Mouse (Mus musculus) testis, adult 2 months (tissue): ENCODE measurements around the gene Pear1. TPM values are rescaled to one million over a fixed set of nuclear protein-coding genes. Genes with fewer than 3 reads are reported as not detected.

Experiments
- H3K27ac ChIP-seq: fragments of 200-500 bp; 2 replicates; pipeline ENCODE4 v1.5.1; 2012; ENCODE audit warnings: low read depth, low read length; ENCODE audit not compliant: control insufficient read depth, insufficient read depth
- H3K27me3 ChIP-seq: fragments of 200-500 bp; 2 replicates; pipeline ENCODE4 v1.6.1; 2012; ENCODE audit warnings: mild to moderate bottlenecking, low read length, moderate library complexity; ENCODE audit not compliant: control insufficient read depth, insufficient read depth
- H3K36me3 ChIP-seq: fragments of 200-500 bp; 2 replicates; pipeline ENCODE4 v1.6.1; 2012; ENCODE audit warnings: mild to moderate bottlenecking, low read length; ENCODE audit not compliant: control insufficient read depth, insufficient read depth
- H3K4me1 ChIP-seq: fragments of 200-500 bp; 2 replicates; pipeline ENCODE4 v1.6.1; 2012; ENCODE audit warnings: low read length; ENCODE audit not compliant: control insufficient read depth, insufficient read depth
- H3K4me3 ChIP-seq: fragments of 200-500 bp; 2 replicates; pipeline ENCODE4 v1.5.1; 2012; ENCODE audit warnings: low read depth, mild to moderate bottlenecking, low read length, moderate library complexity, mixed read lengths; ENCODE audit not compliant: control insufficient read depth
- CTCF ChIP-seq: fragments of 200-500 bp; IDR thresholded peaks from 2 replicates; pipeline ENCODE4 v1.5.1; 2012; ENCODE audit warnings: low read depth, mild to moderate bottlenecking, inconsistent platforms, low read length, moderate library complexity; ENCODE audit not compliant: control insufficient read depth, insufficient read depth, insufficient replicate concordance
- POLR2A ChIP-seq: fragments of 200-500 bp; IDR thresholded peaks from 2 replicates; pipeline ENCODE4 v1.6.1; 2012; ENCODE audit warnings: low read depth, mild to moderate bottlenecking, inconsistent platforms, low read length, moderate library complexity; ENCODE audit not compliant: control insufficient read depth
- polyA plus RNA-seq: library from polyadenylated mRNA; depleted of rRNA; stranded (reverse); fragments of >200 nt; gene quantifications from 2 replicates; pipeline ENCODE4 v1.2.3, GENCODE M21; 2012

The Pear1 gene
- polyA plus RNA-seq, 1 experiment: 4.1 TPM

DNA sequence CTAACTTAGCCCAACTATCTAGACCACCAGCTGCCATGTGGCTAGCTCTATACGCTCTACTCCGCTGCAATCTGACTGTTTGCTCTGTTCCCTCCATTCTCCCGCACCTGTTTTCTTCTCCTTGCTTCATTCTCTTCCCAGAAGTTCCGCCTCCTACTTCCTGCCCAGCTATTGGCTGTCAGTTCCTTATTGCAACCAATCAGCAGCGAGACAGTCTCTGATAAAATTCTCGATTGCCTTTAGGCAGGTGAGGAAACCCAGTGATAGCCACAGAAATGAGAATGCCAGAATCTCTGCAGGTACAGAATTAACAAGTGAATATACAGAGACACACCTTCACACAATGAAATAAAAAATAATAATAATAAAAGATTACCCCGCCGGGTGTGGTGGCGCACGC lies 4.9 kb upstream of the Pear1 start:
- no peak for TF ChIP-seq CTCF
- TF ChIP-seq POLR2A: no peak
- H3K27ac ChIP-seq: no peak overlapping the region
- H3K4me3 ChIP-seq: no peak overlapping the region
- no peaks in the 10 kb centered on the region for H3K36me3 ChIP-seq
- no peaks in the 10 kb centered on the region for H3K27me3 ChIP-seq
- 0 out of 2 replicates have a peak, but pooled peaks cover 2% of the 10 kb centered on the region for H3K4me1 ChIP-seq

DNA sequence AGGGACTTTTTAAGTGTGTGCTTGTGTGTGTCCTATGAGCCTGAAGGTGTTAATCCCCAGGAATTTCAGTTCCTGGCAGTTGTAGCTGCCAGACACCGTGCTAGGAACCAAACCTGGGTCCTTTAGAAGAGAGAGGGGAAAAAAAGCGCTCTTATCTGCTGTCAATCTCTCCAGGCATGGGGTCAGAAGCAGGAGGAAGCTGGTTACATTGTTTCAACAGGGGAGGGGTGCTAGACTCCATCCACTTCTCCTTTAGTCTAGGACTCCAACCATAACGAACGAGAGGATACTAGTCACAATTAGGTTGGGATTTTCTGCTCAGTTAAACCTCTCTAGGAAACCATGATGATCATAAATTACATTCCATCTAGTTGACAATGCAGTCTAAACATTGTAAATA lies 4.3 kb upstream of the Pear1 start:
- no peak overlapping the region for H3K4me3 ChIP-seq
- no peak for TF ChIP-seq POLR2A
- TF ChIP-seq CTCF: no peak
- 0 out of 2 replicates have a peak, but pooled peaks cover 2% of the 10 kb centered on the region for H3K4me1 ChIP-seq
- H3K27me3 ChIP-seq: no peaks in the 10 kb centered on the region
- no peak overlapping the region for H3K27ac ChIP-seq
- H3K36me3 ChIP-seq: no peaks in the 10 kb centered on the region

DNA sequence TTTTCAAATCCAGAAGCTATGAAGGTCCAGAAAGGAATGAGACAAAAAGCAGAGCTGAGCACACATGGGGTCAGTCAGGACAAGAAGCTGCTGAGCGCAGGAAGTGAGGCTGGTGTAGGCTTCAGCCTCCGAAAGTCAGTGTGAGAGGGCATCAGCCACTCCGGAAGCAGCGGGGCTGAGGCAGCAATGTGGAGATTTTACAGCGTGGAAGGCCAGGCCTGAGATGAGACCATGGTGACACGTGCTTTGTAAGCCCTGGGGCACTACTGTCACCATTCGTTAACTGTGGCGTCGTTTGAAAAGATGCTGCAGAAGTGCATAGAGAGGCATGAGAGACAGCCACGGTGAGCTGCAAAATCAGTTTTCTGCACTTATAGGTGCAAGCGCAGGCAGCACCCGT lies 5.9 kb downstream of the Pear1 start:
- Histone ChIP-seq H3K36me3 (no peaks in the 10 kb centered on the region), H3K27ac (no peak overlapping the region), H3K27me3 (no peaks in the 10 kb centered on the region), H3K4me1 (peaks cover 12% of the 10 kb centered on the region), H3K4me3 (peak overlapping the region; percentile 76)
- TF ChIP-seq POLR2A: 0 out of 2 replicates have a peak, but pooled peaks have one; percentile 28
- TF ChIP-seq CTCF: no peak

DNA sequence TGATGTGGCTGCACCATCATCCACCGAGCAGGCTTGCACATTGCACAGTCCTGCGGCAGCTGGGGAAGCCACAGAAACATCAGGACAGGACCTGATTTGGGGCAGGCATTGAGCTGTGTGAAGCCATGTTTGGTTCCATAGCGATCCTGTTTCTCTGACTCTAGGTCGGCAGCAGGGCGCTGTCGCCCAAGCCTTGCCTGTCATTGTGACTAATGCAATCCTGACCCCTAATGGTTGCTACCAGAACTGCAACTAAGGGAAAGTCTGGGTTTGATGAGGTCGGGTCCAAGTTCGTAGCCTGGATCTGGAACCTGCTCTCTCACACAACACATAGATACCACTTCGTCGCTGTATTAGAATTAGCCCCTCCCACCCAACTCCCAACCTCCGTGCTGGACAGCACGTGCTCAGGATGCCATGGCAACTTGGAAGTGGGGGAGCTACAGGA lies 7.4 kb downstream of the Pear1 start:
- TF ChIP-seq CTCF (peak; percentile 82; the same call in 1 of the 2 replicates), POLR2A (peak; percentile 35; the same call in 1 of the 2 replicates)
- H3K27me3 ChIP-seq: no peaks in the 10 kb centered on the region

DNA sequence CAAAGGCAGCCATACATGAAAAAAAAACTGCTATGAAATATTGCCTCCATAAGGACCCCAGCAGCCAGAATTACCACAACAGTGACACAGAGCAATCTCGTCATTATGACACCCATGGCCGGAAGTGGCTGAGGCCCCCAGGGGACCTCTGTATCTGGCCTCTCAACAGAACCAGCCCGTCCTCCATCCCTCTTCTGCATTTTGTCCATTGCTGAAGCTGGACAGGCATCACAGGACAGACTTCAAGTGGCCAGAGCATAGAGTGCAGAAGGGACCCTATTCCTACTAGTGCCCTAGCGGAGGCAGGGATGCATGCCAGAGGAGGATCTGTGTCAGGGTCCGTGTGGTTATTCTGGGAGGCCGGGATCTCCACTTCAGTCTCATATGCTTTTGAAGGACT lies 7.9 kb downstream of the Pear1 start:
- peak overlapping the region; percentile 3; the same call in 1 of the 2 replicates for H3K27ac ChIP-seq
- H3K4me3 ChIP-seq: peak overlapping the region; percentile 76
- H3K27me3 ChIP-seq: no peaks in the 10 kb centered on the region
- H3K4me1 ChIP-seq: peaks cover 12% of the 10 kb centered on the region
- no peak for TF ChIP-seq CTCF
- TF ChIP-seq POLR2A: no peak
- H3K36me3 ChIP-seq: no peaks in the 10 kb centered on the region

More for the DNA sequence above, 7.4 kb downstream of the Pear1 start:
- Histone ChIP-seq H3K4me1 (peaks cover 12% of the 10 kb centered on the region), H3K36me3 (no peaks in the 10 kb centered on the region), H3K27ac (peak overlapping the region; percentile 3; the same call in 1 of the 2 replicates), H3K4me3 (peak overlapping the region; percentile 76)

DNA sequence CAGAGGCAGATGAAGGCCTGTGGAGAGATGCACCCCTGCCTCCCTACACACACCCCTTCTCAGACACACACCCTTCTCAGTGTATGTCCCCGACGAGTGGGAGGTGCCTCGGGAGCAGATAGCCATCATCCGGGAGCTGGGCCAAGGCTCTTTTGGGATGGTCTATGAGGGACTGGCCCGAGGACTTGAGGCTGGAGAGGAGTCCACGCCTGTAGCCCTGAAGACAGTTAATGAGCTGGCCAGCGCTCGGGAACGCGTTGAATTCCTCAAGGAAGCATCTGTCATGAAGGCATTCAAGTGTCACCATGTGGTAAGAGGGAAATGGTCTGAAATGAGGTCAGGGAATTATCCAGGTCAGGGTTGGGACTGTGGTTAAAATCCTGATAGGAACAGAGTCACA lies 11.2 kb downstream of the Pear1 start:
- no peaks in the 10 kb centered on the region for H3K36me3 ChIP-seq
- H3K27me3 ChIP-seq: no peaks in the 10 kb centered on the region
- H3K27ac ChIP-seq: no peak overlapping the region
- H3K4me1 ChIP-seq: peaks cover 14% of the 10 kb centered on the region
- no peak for TF ChIP-seq POLR2A
- no peak overlapping the region for H3K4me3 ChIP-seq

DNA sequence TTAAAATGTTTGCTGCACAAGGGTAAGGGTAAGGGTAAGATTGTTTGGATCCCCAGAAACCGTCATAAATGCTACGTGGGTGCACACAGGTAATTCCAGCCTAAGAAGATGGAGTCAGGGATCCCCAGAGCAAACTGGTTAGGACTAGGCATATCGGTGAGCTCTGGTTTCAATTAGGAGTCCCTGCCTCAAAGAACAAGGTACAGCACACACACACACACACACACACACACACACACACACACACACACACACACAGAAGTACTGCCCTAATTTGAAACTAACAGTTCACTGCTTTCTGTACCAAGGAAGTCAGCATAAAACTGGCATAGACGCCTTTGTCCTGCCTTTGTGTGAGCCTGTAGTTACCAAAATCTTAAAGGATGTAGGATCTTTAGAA lies 11.7 kb downstream of the Pear1 start:
- no peaks in the 10 kb centered on the region for H3K36me3 ChIP-seq
- no peak overlapping the region for H3K27ac ChIP-seq
- H3K4me1 ChIP-seq: peaks cover 14% of the 10 kb centered on the region
- H3K27me3 ChIP-seq: no peaks in the 10 kb centered on the region
- no peak for TF ChIP-seq POLR2A
- TF ChIP-seq CTCF: no peak
- no peak overlapping the region for H3K4me3 ChIP-seq

DNA sequence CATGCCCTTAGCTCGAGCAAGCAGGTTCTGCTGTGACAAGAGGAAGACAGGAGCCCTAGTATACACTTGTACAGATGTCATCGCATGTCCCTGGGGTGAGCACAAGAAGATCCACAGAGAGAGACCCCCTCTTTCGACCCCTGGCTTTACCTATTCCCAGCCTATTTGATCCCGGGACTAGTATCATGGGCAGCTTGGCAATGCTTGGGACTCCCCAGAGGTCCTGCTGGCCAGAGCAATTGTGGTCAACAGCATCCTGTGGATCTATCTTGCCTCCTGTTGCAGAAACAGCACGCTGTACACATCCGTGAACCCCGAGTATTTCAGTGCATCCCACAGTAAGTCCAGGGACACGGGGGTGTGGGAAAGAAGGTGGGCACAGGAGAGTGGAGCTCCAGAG lies 12.8 kb downstream of the Pear1 start:
- Histone ChIP-seq H3K27me3 (no peaks in the 10 kb centered on the region), H3K4me1 (peaks cover 5% of the 10 kb centered on the region), H3K4me3 (no peak overlapping the region)

More for the DNA sequence above, 12.8 kb downstream of the Pear1 start:
- no peak overlapping the region for H3K27ac ChIP-seq
- no peaks in the 10 kb centered on the region for H3K36me3 ChIP-seq
- TF ChIP-seq POLR2A: no peak
- no peak for TF ChIP-seq CTCF
